Mouse (Mus musculus): ENCODE measurements around the gene Gak. TPM values are rescaled to one million over a fixed set of nuclear protein-coding genes. Genes with fewer than 3 reads are reported as not detected.

Gene Gak
- polyA plus RNA-seq, 1 experiment from 2014 or later = 26.8 TPM

GRCm38 (mm10) chr5:108554041-108554440, 75.5 kb downstream of the Gak start:
- no peak for ATAC-seq (ENCODE audit: insufficient number of reproducible peaks, insufficient read depth, low FRiP score, low read depth)
- 63% methylated on average over 1 of the region's 1 CpGs for WGBS
- H3K4me3 ChIP-seq (ENCODE audit: control insufficient read depth in 1 of 2, insufficient read depth in 1 of 2, low read depth in 1 of 2, low read length in 2 of 2) = no peak overlapping the region
- peaks cover 29% of the 10 kb centered on the region for H3K27me3 ChIP-seq (ENCODE audit: control insufficient read depth, insufficient read depth, low read length)
- H3K4me1 ChIP-seq (ENCODE audit: control insufficient read depth in 2 of 2, insufficient read depth in 2 of 2, low read length in 2 of 2) = peaks cover 4 to 11% of the 10 kb centered on the region in 2 experiments; a peak in 3 of 4 replicates
- no peaks in the 10 kb centered on the region for H3K9me3 ChIP-seq (ENCODE audit: control insufficient read depth, low read length)
- H3K9ac ChIP-seq (ENCODE audit: low read length) = no peak overlapping the region
- H3K36me3 ChIP-seq (ENCODE audit: control insufficient read depth, insufficient read depth, low read length) = no peaks in the 10 kb centered on the region
- H3K4me2 ChIP-seq (ENCODE audit: low read length) = no peak overlapping the region
- no peak overlapping the region for H3K27ac ChIP-seq (replicated peaks in 1 of 2; ENCODE audit: control insufficient read depth in 1 of 2, insufficient read depth in 1 of 2, low read depth in 2 of 2, low read length in 2 of 2)

- Histone ChIP-seq H3K9ac (ENCODE audit: low read length) (no peak overlapping the region), H3K4me2 (ENCODE audit: low read length) (peak overlapping the region; percentile 66), H3K36me3 (ENCODE audit: control insufficient read depth, insufficient read depth, low read length) (no peaks in the 10 kb centered on the region), H3K9me3 (ENCODE audit: control insufficient read depth, low read length) (no peaks in the 10 kb centered on the region), H3K27me3 (ENCODE audit: control insufficient read depth, insufficient read depth, low read length) (peaks cover 42% of the 10 kb centered on the region), H3K27ac (replicated peaks in 1 of 2; ENCODE audit: control insufficient read depth in 1 of 2, insufficient read depth in 1 of 2, low read depth in 2 of 2, low read length in 2 of 2) (no peak overlapping the region), H3K4me3 (ENCODE audit: control insufficient read depth in 1 of 2, insufficient read depth in 1 of 2, low read depth in 1 of 2, low read length in 2 of 2) (peak overlapping the region; percentile 19 to 29; a peak in 3 of 4 replicates), H3K4me1 (ENCODE audit: control insufficient read depth in 2 of 2, insufficient read depth in 2 of 2, low read length in 2 of 2) (peaks cover 4 to 11% of the 10 kb centered on the region in 2 experiments; a peak in 3 of 4 replicates)
- WGBS = 1% methylated on average over 16 of the region's 16 CpGs
- no peak for ATAC-seq (ENCODE audit: insufficient number of reproducible peaks, insufficient read depth, low FRiP score, low read depth)
Measured at GRCm38 (mm10) chr5:108550207-108550594, 79.4 kb downstream of the Gak start.

GRCm38 (mm10) chr5:108549489-108550206, 79.9 kb downstream of the Gak start, which contains the start of gene Cplx1:
Cplx1 (minus strand) TSS chr5:108550024.
- Histone ChIP-seq H3K4me3 (ENCODE audit: control insufficient read depth in 1 of 2, insufficient read depth in 1 of 2, low read depth in 1 of 2, low read length in 2 of 2) (peak within 1 kb of the TSS; percentile 19 to 29), H3K27ac (replicated peaks in 1 of 2; ENCODE audit: control insufficient read depth in 1 of 2, insufficient read depth in 1 of 2, low read depth in 2 of 2, low read length in 2 of 2) (no peak within 1 kb of the TSS), H3K9ac (ENCODE audit: low read length) (no peak within 1 kb of the TSS), H3K36me3 (ENCODE audit: control insufficient read depth, insufficient read depth, low read length) (no peaks in the 10 kb centered on the region), H3K4me2 (ENCODE audit: low read length) (peak within 1 kb of the TSS; percentile 66), H3K27me3 (ENCODE audit: control insufficient read depth, insufficient read depth, low read length) (peaks cover 42% of the 10 kb centered on the region), H3K9me3 (ENCODE audit: control insufficient read depth, low read length) (no peaks in the 10 kb centered on the region), H3K4me1 (ENCODE audit: control insufficient read depth in 2 of 2, insufficient read depth in 2 of 2, low read length in 2 of 2) (peaks cover 4 to 11% of the 10 kb centered on the region in 2 experiments; a peak in 3 of 4 replicates)
- no peak for ATAC-seq (ENCODE audit: insufficient number of reproducible peaks, insufficient read depth, low FRiP score, low read depth)
- WGBS = under 1% methylated on average over 55 of the region's 56 CpGs

GRCm38 (mm10) chr5:108549137-108549488, 80.4 kb downstream of the Gak start:
- no peak overlapping the region for H3K9ac ChIP-seq (ENCODE audit: low read length)
- H3K27me3 ChIP-seq (ENCODE audit: control insufficient read depth, insufficient read depth, low read length) = peaks cover 42% of the 10 kb centered on the region
- H3K9me3 ChIP-seq (ENCODE audit: control insufficient read depth, low read length) = no peaks in the 10 kb centered on the region
- H3K36me3 ChIP-seq (ENCODE audit: control insufficient read depth, insufficient read depth, low read length) = no peaks in the 10 kb centered on the region
- peaks cover 4 to 11% of the 10 kb centered on the region in 2 experiments; a peak in 3 of 4 replicates for H3K4me1 ChIP-seq (ENCODE audit: control insufficient read depth in 2 of 2, insufficient read depth in 2 of 2, low read length in 2 of 2)
- H3K27ac ChIP-seq (replicated peaks in 1 of 2; ENCODE audit: control insufficient read depth in 1 of 2, insufficient read depth in 1 of 2, low read depth in 2 of 2, low read length in 2 of 2) = no peak overlapping the region
- WGBS = 10% methylated on average over 7 of the region's 7 CpGs
- peak overlapping the region; percentile 66 for H3K4me2 ChIP-seq (ENCODE audit: low read length)
- no peak for ATAC-seq (ENCODE audit: insufficient number of reproducible peaks, insufficient read depth, low FRiP score, low read depth)
- peak overlapping the region in 1 of 2 experiments; percentile 29; a peak in 2 of 4 replicates for H3K4me3 ChIP-seq (ENCODE audit: control insufficient read depth in 1 of 2, insufficient read depth in 1 of 2, low read depth in 1 of 2, low read length in 2 of 2)

GRCm38 (mm10) chr5:108547636-108548035, 81.9 kb downstream of the Gak start:
- no peaks in the 10 kb centered on the region for H3K36me3 ChIP-seq (ENCODE audit: control insufficient read depth, insufficient read depth, low read length)
- H3K9me3 ChIP-seq (ENCODE audit: control insufficient read depth, low read length) = no peaks in the 10 kb centered on the region
- no peak overlapping the region for H3K4me2 ChIP-seq (ENCODE audit: low read length)
- 86% methylated on average over 5 of the region's 5 CpGs for WGBS
- peaks cover 42% of the 10 kb centered on the region for H3K27me3 ChIP-seq (ENCODE audit: control insufficient read depth, insufficient read depth, low read length)
- no peak overlapping the region for H3K9ac ChIP-seq (ENCODE audit: low read length)
- ATAC-seq (ENCODE audit: insufficient number of reproducible peaks, insufficient read depth, low FRiP score, low read depth) = no peak
- H3K27ac ChIP-seq (replicated peaks in 1 of 2; ENCODE audit: control insufficient read depth in 1 of 2, insufficient read depth in 1 of 2, low read depth in 2 of 2, low read length in 2 of 2) = no peak overlapping the region
- H3K4me3 ChIP-seq (ENCODE audit: control insufficient read depth in 1 of 2, insufficient read depth in 1 of 2, low read depth in 1 of 2, low read length in 2 of 2) = no peak overlapping the region
- peaks cover 4 to 11% of the 10 kb centered on the region in 2 experiments; a peak in 3 of 4 replicates for H3K4me1 ChIP-seq (ENCODE audit: control insufficient read depth in 2 of 2, insufficient read depth in 2 of 2, low read length in 2 of 2)

GRCm38 (mm10) chr5:108543516-108544291, 85.9 kb downstream of the Gak start:
- 48% methylated on average over 7 of the region's 7 CpGs for WGBS
- ATAC-seq (ENCODE audit: insufficient number of reproducible peaks, insufficient read depth, low FRiP score, low read depth) = no peak
- Histone ChIP-seq H3K4me2 (ENCODE audit: low read length) (no peak overlapping the region), H3K27me3 (ENCODE audit: control insufficient read depth, insufficient read depth, low read length) (peaks cover 10% of the 10 kb centered on the region; the same call in 1 of the 2 replicates), H3K27ac (replicated peaks in 1 of 2; ENCODE audit: control insufficient read depth in 1 of 2, insufficient read depth in 1 of 2, low read depth in 2 of 2, low read length in 2 of 2) (no peak overlapping the region), H3K9ac (ENCODE audit: low read length) (no peak overlapping the region), H3K4me3 (ENCODE audit: control insufficient read depth in 1 of 2, insufficient read depth in 1 of 2, low read depth in 1 of 2, low read length in 2 of 2) (no peak overlapping the region), H3K4me1 (ENCODE audit: control insufficient read depth in 2 of 2, insufficient read depth in 2 of 2, low read length in 2 of 2) (no peaks in the 10 kb centered on the region), H3K9me3 (ENCODE audit: control insufficient read depth, low read length) (no peaks in the 10 kb centered on the region), H3K36me3 (ENCODE audit: control insufficient read depth, insufficient read depth, low read length) (no peaks in the 10 kb centered on the region)

- H3K9ac ChIP-seq (ENCODE audit: low read length) = no peak overlapping the region
- H3K36me3 ChIP-seq (ENCODE audit: control insufficient read depth, insufficient read depth, low read length) = no peaks in the 10 kb centered on the region
- H3K9me3 ChIP-seq (ENCODE audit: control insufficient read depth, low read length) = peaks cover 11% of the 10 kb centered on the region
- no peak overlapping the region for H3K4me3 ChIP-seq (ENCODE audit: control insufficient read depth in 1 of 2, insufficient read depth in 1 of 2, low read depth in 1 of 2, low read length in 2 of 2)
- H3K27me3 ChIP-seq (ENCODE audit: control insufficient read depth, insufficient read depth, low read length) = no peaks in the 10 kb centered on the region
- 87% methylated on average over 2 of the region's 2 CpGs for WGBS
- no peak overlapping the region for H3K4me2 ChIP-seq (ENCODE audit: low read length)
- H3K27ac ChIP-seq (replicated peaks in 1 of 2; ENCODE audit: control insufficient read depth in 1 of 2, insufficient read depth in 1 of 2, low read depth in 2 of 2, low read length in 2 of 2) = no peak overlapping the region
- H3K4me1 ChIP-seq (ENCODE audit: control insufficient read depth in 2 of 2, insufficient read depth in 2 of 2, low read length in 2 of 2) = no peaks in the 10 kb centered on the region
- no peak for ATAC-seq (ENCODE audit: insufficient number of reproducible peaks, insufficient read depth, low FRiP score, low read depth)
Measured at GRCm38 (mm10) chr5:108534188-108534587, 95.4 kb downstream of the Gak start.
